Mouse (Mus musculus): ENCODE measurements around the gene Btc. TPM values are rescaled to one million over a fixed set of nuclear protein-coding genes. Genes with fewer than 3 reads are reported as not detected.

Gene Btc
- total RNA-seq, 2 experiments from 2014 or later = not detected

DNA sequence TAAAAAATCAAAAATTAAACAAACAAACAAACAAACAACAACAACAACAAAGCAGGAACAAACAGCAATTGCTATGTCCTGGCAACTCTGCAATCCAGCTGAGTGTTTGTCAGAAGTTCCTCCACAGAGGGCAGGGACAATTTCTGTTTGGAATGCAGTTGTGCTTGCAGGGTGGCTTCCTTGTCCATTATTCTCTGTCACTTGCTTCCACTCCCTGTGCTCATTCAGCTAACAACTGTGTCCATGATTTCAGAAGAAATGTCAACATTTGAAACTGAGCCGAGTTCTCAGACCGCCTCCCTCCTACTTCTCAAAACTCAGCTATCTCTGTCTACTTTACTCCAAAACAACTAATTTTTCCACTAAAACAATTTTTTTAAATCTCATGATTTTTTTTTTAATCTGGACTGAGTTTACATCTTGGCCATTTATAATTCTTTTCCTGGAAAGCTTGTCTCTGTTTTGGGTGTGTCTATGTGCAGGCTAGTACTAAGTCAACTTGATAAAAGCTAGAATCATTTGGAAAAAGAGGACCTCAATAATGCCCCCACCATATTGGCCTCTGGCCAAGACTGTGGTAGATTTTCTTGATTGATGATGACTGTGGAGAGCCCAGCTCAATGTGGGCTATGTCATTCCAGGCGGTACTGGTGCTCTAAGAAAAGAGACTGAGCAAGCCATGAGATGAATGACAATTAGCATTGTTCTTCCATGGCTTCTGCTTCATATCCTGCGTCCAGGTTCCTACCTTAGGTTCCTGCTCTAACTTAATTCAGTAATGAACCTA is 70.5 kb downstream of the Btc start:
- no peak for ATAC-seq (replicated peaks; ENCODE audit: low FRiP score, poor library complexity, severe bottlenecking)

GRCm38 (mm10) chr5:91321840-91322239 is 81.0 kb downstream of the Btc start:
- ATAC-seq (replicated peaks; ENCODE audit: low FRiP score, poor library complexity, severe bottlenecking) = no peak

- ATAC-seq (replicated peaks; ENCODE audit: low FRiP score, poor library complexity, severe bottlenecking) = no peak
Observed at GRCm38 (mm10) chr5:91320348-91320747, 82.4 kb downstream of the Btc start.

GRCm38 (mm10) chr5:91313971-91314370 is 88.8 kb downstream of the Btc start:
- ATAC-seq (replicated peaks; ENCODE audit: low FRiP score, poor library complexity, severe bottlenecking) = no peak

- ATAC-seq (replicated peaks; ENCODE audit: low FRiP score, poor library complexity, severe bottlenecking) = no peak
Observed at GRCm38 (mm10) chr5:91311767-91312166, 91.0 kb downstream of the Btc start.

GRCm38 (mm10) chr5:91308576-91308975 is 94.2 kb downstream of the Btc start:
- no peak for ATAC-seq (replicated peaks; ENCODE audit: low FRiP score, poor library complexity, severe bottlenecking)

DNA sequence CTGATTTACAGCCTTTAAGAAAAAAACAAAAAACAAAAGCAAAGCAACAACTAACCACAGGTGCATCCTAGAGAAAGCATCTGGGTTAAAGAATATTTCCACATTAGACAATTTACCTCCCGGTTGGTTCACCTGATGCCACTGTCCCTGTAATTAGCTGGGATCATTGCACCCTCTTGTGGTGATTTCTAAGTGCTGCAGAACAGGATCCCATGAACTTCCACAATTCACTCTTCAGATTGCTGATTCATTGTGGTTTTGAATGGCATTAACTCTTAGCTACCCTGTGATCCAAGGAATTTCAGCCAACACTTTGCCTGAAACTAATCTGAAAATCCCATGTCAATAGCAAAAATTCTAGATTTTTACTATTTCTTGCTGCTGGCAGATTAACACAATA is 94.9 kb downstream of the Btc start:
- ATAC-seq (replicated peaks; ENCODE audit: low FRiP score, poor library complexity, severe bottlenecking) = no peak

Other genes starting within 250 kb of the Btc start
- gene Parm1, start 114.6 kb upstream of the Btc start, total RNA-seq (2015; ENCODE audit: low replicate concordance) = not detected in 2 replicates
- 0.61 TPM in 1 of 2 replicates, not detected in the other for gene Parm1, start 114.6 kb upstream of the Btc start, total RNA-seq (2017; ENCODE audit: low replicate concordance)